ENCODE assay signal across 16 mouse cellular contexts in genomic region chr5:39453706-39454105, GRCm38 (mm10).
DNase-seq lines count a peak whose midpoint lies in the region; ATAC-seq and TF ChIP-seq lines count a peak whose summit lies in the region.
"Had no signal": no experiment of that assay in that cellular context is flagged by ENCODE, and none has a peak within 500 bp of the region (broad histone marks: within the 10 kb centered on the region; RNA-seq: fewer than 3 reads in every experiment).

No protein-coding gene starts in this region.

- H3K4me1 ChIP-seq in stomach, postnatal 0 days (replicated peaks; ENCODE audit: control insufficient read depth, insufficient read depth) = no peaks in the 10 kb centered on the region
- H3K4me1 ChIP-seq: embryonic facial prominence, embryonic 10.5 days; embryonic facial prominence, embryonic 12.5 days; forebrain, embryonic 13.5 days had no signal

- H3K4me2 ChIP-seq in stomach, postnatal 0 days (replicated peaks; ENCODE audit: low read depth) = no peak overlapping the region
- H3K4me2 ChIP-seq: embryonic facial prominence, embryonic 12.5 days; forebrain, embryonic 13.5 days had no signal

- H3K27me3 ChIP-seq in stomach, postnatal 0 days (ENCODE audit: control insufficient read depth, insufficient read depth, low read length) = no peaks in the 10 kb centered on the region
- H3K27me3 ChIP-seq: embryonic facial prominence, embryonic 12.5 days; forebrain, embryonic 13.5 days had no signal

- TF ChIP-seq EP300 in stomach, postnatal 0 days (optimal IDR thresholded peaks at IDR 0.05) = no peak

- no peak overlapping the region for H3K27ac ChIP-seq in stomach, postnatal 0 days (replicated peaks)
- H3K27ac ChIP-seq: embryonic facial prominence, embryonic 10.5 days; embryonic facial prominence, embryonic 12.5 days; forebrain, embryonic 13.5 days had no signal

- H3K9ac ChIP-seq in stomach, postnatal 0 days (ENCODE audit: low read length) = no peak overlapping the region
- H3K9ac ChIP-seq: embryonic facial prominence, embryonic 12.5 days; forebrain, embryonic 13.5 days had no signal

- no peaks in the 10 kb centered on the region for H3K9me3 ChIP-seq in stomach, postnatal 0 days (ENCODE audit: control insufficient read depth, low read length)
- H3K9me3 ChIP-seq: embryonic facial prominence, embryonic 10.5 days; embryonic facial prominence, embryonic 12.5 days; forebrain, embryonic 13.5 days had no signal

- peak; percentile 54 for DNase-seq in adrenal gland, adult 2 months
- no peak for DNase-seq in adrenal gland, postnatal 4 days (ENCODE audit: low spot score in 2 of 2)
- peak; percentile 37 for DNase-seq in adrenal gland, postnatal 10 days
- peak; percentile 34 for DNase-seq in adrenal gland, postnatal 25 days
- no peak for DNase-seq in stomach, postnatal 0 days (ENCODE audit: low spot score)
- no peak for DNase-seq in spleen, adult 12 weeks (ENCODE audit: low spot score)
- no peak for DNase-seq in retina, embryonic 14.5 days (ENCODE audit: low spot score)
- DNase-seq: cerebellum, adult 11-12 months; cerebellum, adult 2 months; cerebellum, adult 9-10 months; cerebellum, postnatal 10 days; cerebellum, postnatal 25 days had no signal

- TF ChIP-seq CTCF in stomach, postnatal 0 days (IDR thresholded peaks at IDR 0.05; ENCODE audit: low read depth) = no peak

- ATAC-seq in stomach, postnatal 0 days (ENCODE audit: low FRiP score, low TSS enrichment) = no peak
- ATAC-seq: forebrain, embryonic 13.5 days; forebrain, embryonic 16.5 days had no signal

- H3K36me3 ChIP-seq in stomach, postnatal 0 days (ENCODE audit: control insufficient read depth, insufficient read depth, low read length) = no peaks in the 10 kb centered on the region
- H3K36me3 ChIP-seq: embryonic facial prominence, embryonic 10.5 days; embryonic facial prominence, embryonic 12.5 days had no signal

- no peak overlapping the region for H3K4me3 ChIP-seq in stomach, postnatal 0 days (ENCODE audit: low read depth, low read length)
- H3K4me3 ChIP-seq: embryonic facial prominence, embryonic 10.5 days; embryonic facial prominence, embryonic 12.5 days; forebrain, embryonic 13.5 days had no signal

Comparison
In these comparisons a context has a peak if more than half of its experiments do, and no peak if none do; other contexts are left out.
1. DNase-seq: peak in adrenal gland, adult 2 months (single experiment), adrenal gland, postnatal 10 days (single experiment) and adrenal gland, postnatal 25 days (single experiment); none in adrenal gland, postnatal 4 days (0 of 2), stomach, postnatal 0 days (single experiment), spleen, adult 12 weeks (single experiment) and retina, embryonic 14.5 days (single experiment).